Mouse (Mus musculus) E14TG2a.4 (cell line): ENCODE measurements around the gene Fnip1.

Experiments
- CTCF ChIP-seq: conservative IDR thresholded peaks from 2 replicates; pipeline ENCODE4 v1.5.1; 2014; ENCODE audit warnings: low read length
- NANOG ChIP-seq: IDR thresholded peaks from 2 replicates; pipeline ENCODE4 v1.6.1; 2014; ENCODE audit warnings: borderline replicate concordance, low read length, mixed read lengths

DNA sequence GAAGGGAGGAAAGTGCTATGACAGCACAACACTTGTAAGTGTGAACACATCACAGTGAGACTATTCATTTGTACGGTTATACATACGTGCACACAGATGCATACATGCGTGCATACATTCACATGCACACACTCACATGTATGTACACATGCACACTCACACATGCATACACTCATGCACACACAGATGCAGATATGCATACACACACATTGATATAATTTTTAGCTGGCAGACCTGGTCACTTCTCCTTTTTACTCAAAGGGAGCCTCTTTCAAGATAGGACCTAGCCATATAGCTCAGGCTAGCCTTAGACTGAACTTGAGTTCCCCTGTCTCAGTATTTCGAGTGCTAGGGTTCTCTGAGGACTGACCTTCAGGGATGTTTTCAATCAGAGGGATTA is 46.7 kb upstream of the Fnip1 start:
- TF ChIP-seq CTCF (no peak), NANOG (no peak)
